Mouse (Mus musculus) cerebellum, postnatal 25 days (tissue): ENCODE results near the gene Arl15.
"Not testable (repeated sequence)": the region's sequence is repeated elsewhere in the genome, so short reads cannot be mapped to it uniquely, and the experiment has no call there.

Source experiments
- DNase-seq, 2 experiments: peaks; one replicate each; pipeline ENCODE4 v3.0.0; 2021; ENCODE audit warnings: mixed read lengths in 2 of 2

Arl15 gene

GRCm38 (mm10) chr13:113794039-113794704 lies at the start of gene Arl15:
TSS of gene Arl15 (plus strand) at chr13:113794505.
- peak; percentile 98 to 99 for DNase-seq

- no peak for DNase-seq
Observed at GRCm38 (mm10) chr13:113745301-113745700, 49.0 kb upstream of the Arl15 start.

GRCm38 (mm10) chr13:113750766-113751165 lies 43.5 kb upstream of the Arl15 start:
- DNase-seq, result no peak

- no peak for DNase-seq
Observed at GRCm38 (mm10) chr13:113754731-113755689, 39.3 kb upstream of the Arl15 start.

- no peak for DNase-seq
Observed at GRCm38 (mm10) chr13:113755779-113756178, 38.5 kb upstream of the Arl15 start.

GRCm38 (mm10) chr13:113761717-113762116 lies 32.6 kb upstream of the Arl15 start:
- DNase-seq, result no peak

- no peak for DNase-seq
Observed at GRCm38 (mm10) chr13:113762766-113763516, 31.4 kb upstream of the Arl15 start.

GRCm38 (mm10) chr13:113765411-113765810 lies 28.9 kb upstream of the Arl15 start:
- DNase-seq, result no peak

GRCm38 (mm10) chr13:113769829-113770228 lies 24.5 kb upstream of the Arl15 start:
- no peak for DNase-seq

- DNase-seq, result no peak
Observed at GRCm38 (mm10) chr13:113770340-113770739, 24.0 kb upstream of the Arl15 start.

GRCm38 (mm10) chr13:113771340-113771739 lies 23.0 kb upstream of the Arl15 start:
- no peak for DNase-seq

- no peak for DNase-seq
Observed at GRCm38 (mm10) chr13:113774799-113775198, 19.5 kb upstream of the Arl15 start.

- DNase-seq, result no peak
Observed at GRCm38 (mm10) chr13:113775244-113776140, 18.8 kb upstream of the Arl15 start.

- no peak for DNase-seq
Observed at GRCm38 (mm10) chr13:113785803-113786202, 8.5 kb upstream of the Arl15 start.

- no peak for DNase-seq
Observed at GRCm38 (mm10) chr13:113787136-113787535, 7.2 kb upstream of the Arl15 start.

- not testable (repeated sequence) for DNase-seq
Observed at GRCm38 (mm10) chr13:113790016-113790415, 4.3 kb upstream of the Arl15 start.

- DNase-seq, result no peak
Observed at GRCm38 (mm10) chr13:113793637-113794036, 668 bp upstream of the Arl15 start.

- peak in 1 of 2 experiments; percentile 33 for DNase-seq
Observed at GRCm38 (mm10) chr13:113794705-113795655, 675 bp downstream of the Arl15 start.

GRCm38 (mm10) chr13:113797378-113797777 lies 3.1 kb downstream of the Arl15 start:
- DNase-seq, result no peak

GRCm38 (mm10) chr13:113799361-113799760 lies 5.1 kb downstream of the Arl15 start:
- no peak for DNase-seq

GRCm38 (mm10) chr13:113800246-113800645 lies 5.9 kb downstream of the Arl15 start:
- no peak for DNase-seq
